Mouse (Mus musculus): ENCODE measurements around the gene Ctso. TPM values are rescaled to one million over a fixed set of nuclear protein-coding genes. Genes with fewer than 3 reads are reported as not detected.

The Ctso gene
- polyA plus RNA-seq, 1 experiment from 2014 or later = 38.6 TPM

DNA sequence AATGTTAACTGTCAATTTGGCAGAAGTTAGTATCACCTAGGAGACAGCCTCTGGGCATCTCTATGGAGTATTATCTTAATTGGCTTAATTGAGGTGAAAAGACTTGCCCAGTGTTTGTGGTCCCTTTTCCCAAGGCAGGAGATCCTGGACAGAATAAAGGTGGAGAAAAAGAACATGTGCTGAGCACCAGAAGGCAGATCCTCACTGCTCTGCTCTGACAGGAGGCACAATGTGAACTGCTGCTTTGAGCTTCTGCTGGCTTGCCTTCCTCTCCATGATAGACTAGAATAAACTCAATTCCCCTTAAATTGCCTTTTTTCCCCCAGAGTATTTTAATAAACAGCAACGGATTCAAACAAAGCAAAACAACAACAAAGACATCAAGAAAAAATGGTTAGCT, 52.7 kb downstream of the Ctso start:
- no peak overlapping the region for H3K27ac ChIP-seq (ENCODE audit: low read length)
- peaks cover 3% of the 10 kb centered on the region for H3K4me1 ChIP-seq (ENCODE audit: insufficient read depth, low read depth, low read length)
- ATAC-seq (no peak), DNase-seq (ENCODE audit: low spot score) (no peak)
- WGBS = 35% methylated on average over 1 of the region's 1 CpGs
- no peaks in the 10 kb centered on the region for H3K36me3 ChIP-seq (ENCODE audit: insufficient read depth, low read length)
- no peak for TF ChIP-seq CTCF (IDR thresholded peaks at IDR 0.05)
- TF ChIP-seq EP300 (IDR thresholded peaks at IDR 0.05) = no peak
- no peaks in the 10 kb centered on the region for H3K27me3 ChIP-seq (replicated peaks; ENCODE audit: insufficient read depth, low read length)
- no peak overlapping the region for H3K9ac ChIP-seq (replicated peaks; ENCODE audit: low read depth)
- no peaks in the 10 kb centered on the region for H3K9me3 ChIP-seq (ENCODE audit: low read length)
- no peak overlapping the region for H3K4me3 ChIP-seq (ENCODE audit: low read depth, low read length)
- no peak overlapping the region for H3K4me2 ChIP-seq (replicated peaks; ENCODE audit: low read depth, low read length)

DNA sequence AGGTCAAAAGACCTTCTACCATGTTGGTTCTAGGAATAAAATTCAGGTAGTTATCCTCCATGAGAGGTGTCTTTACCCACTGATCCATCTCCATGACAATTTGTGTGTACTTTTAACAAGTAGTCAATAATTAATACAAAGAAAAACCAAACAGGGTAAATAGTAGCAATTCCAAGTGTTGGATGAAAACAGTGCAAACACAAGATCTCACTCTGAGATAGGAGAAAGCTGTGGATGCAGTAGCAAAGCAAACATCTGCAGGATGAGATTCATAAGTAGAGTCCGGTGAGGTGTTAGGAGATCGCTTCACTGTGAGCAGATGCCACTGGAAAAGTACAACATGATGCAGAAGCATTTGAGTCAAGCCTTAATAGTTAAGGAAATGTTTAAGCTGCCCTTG, 53.7 kb downstream of the Ctso start:
- Histone ChIP-seq H3K9ac (replicated peaks; ENCODE audit: low read depth) (no peak overlapping the region), H3K27me3 (replicated peaks; ENCODE audit: insufficient read depth, low read length) (no peaks in the 10 kb centered on the region), H3K4me2 (replicated peaks; ENCODE audit: low read depth, low read length) (no peak overlapping the region), H3K36me3 (ENCODE audit: insufficient read depth, low read length) (no peaks in the 10 kb centered on the region), H3K27ac (ENCODE audit: low read length) (no peak overlapping the region), H3K4me3 (ENCODE audit: low read depth, low read length) (no peak overlapping the region), H3K9me3 (ENCODE audit: low read length) (no peaks in the 10 kb centered on the region), H3K4me1 (ENCODE audit: insufficient read depth, low read depth, low read length) (peaks cover 3% of the 10 kb centered on the region)
- TF ChIP-seq CTCF (IDR thresholded peaks at IDR 0.05) (no peak), EP300 (IDR thresholded peaks at IDR 0.05) (no peak)
- DNase-seq (ENCODE audit: low spot score) = no peak
- no peak for ATAC-seq
- WGBS = 77% methylated on average over 2 of the region's 2 CpGs

DNA sequence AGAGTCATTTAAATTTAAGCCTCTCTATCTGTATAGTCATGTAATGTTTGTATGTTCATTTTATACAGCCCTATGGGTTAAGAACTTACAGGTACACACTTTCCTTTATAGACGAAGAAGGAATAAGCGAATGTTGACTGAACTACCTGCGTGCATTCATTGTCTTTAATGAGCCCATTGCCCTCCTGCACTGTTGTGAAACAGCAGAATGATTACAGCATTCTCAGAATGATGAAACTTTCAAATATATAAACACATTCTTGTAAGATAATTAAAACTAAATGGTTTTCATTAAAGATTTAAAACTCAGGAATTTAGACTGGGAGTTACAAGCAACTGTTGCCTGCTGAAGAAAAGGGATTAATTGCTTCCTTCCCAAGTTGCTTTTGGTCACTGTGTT, 55.2 kb downstream of the Ctso start:
- TF ChIP-seq EP300 (IDR thresholded peaks at IDR 0.05) = no peak
- no peak for TF ChIP-seq CTCF (IDR thresholded peaks at IDR 0.05)
- H3K27me3 ChIP-seq (replicated peaks; ENCODE audit: insufficient read depth, low read length) = no peaks in the 10 kb centered on the region
- H3K36me3 ChIP-seq (ENCODE audit: insufficient read depth, low read length) = no peaks in the 10 kb centered on the region
- no peak overlapping the region for H3K4me3 ChIP-seq (ENCODE audit: low read depth, low read length)
- peak; percentile 15 for DNase-seq (ENCODE audit: low spot score)
- peaks cover 3% of the 10 kb centered on the region for H3K4me1 ChIP-seq (ENCODE audit: insufficient read depth, low read depth, low read length)
- H3K9me3 ChIP-seq (ENCODE audit: low read length) = no peaks in the 10 kb centered on the region
- 83% methylated on average over 3 of the region's 3 CpGs for WGBS
- no peak overlapping the region for H3K9ac ChIP-seq (replicated peaks; ENCODE audit: low read depth)
- H3K4me2 ChIP-seq (replicated peaks; ENCODE audit: low read depth, low read length) = no peak overlapping the region
- no peak for ATAC-seq
- H3K27ac ChIP-seq (ENCODE audit: low read length) = no peak overlapping the region

DNA sequence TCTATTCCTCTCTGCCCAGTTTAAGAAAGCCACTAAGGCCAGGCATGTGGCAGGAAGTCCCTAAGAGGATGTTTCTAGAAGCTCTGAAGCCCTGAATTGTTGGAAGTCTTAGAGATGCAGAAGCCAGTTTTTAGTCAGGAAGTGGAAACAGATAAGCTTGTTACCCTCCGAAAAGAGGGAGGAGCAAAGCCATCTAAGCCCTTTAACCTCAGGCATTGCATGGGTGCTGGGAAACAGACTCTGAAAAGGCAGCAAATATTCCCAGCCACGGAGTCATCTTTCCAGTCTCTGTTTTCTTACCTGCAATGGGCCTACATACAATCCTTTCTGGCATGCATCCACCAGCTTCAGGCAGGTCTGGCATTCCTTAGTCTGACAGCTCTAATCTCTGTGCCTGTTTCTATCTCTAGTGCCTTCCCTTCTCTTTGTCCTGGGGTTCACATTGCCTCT, 57.3 kb downstream of the Ctso start:
- Histone ChIP-seq H3K4me2 (replicated peaks; ENCODE audit: low read depth, low read length) (no peak overlapping the region), H3K4me1 (ENCODE audit: insufficient read depth, low read depth, low read length) (peaks cover 3% of the 10 kb centered on the region), H3K36me3 (ENCODE audit: insufficient read depth, low read length) (no peaks in the 10 kb centered on the region), H3K27ac (ENCODE audit: low read length) (0 out of 2 replicates have a peak overlapping the region, but pooled peaks have one; percentile 9), H3K9ac (replicated peaks; ENCODE audit: low read depth) (no peak overlapping the region), H3K27me3 (replicated peaks; ENCODE audit: insufficient read depth, low read length) (no peaks in the 10 kb centered on the region), H3K9me3 (ENCODE audit: low read length) (no peaks in the 10 kb centered on the region), H3K4me3 (ENCODE audit: low read depth, low read length) (no peak overlapping the region)
- 10% methylated on average over 2 of the region's 2 CpGs for WGBS
- TF ChIP-seq EP300 (IDR thresholded peaks at IDR 0.05) (no peak), CTCF (IDR thresholded peaks at IDR 0.05) (no peak)
- ATAC-seq = no peak
- DNase-seq (ENCODE audit: low spot score) = no peak

DNA sequence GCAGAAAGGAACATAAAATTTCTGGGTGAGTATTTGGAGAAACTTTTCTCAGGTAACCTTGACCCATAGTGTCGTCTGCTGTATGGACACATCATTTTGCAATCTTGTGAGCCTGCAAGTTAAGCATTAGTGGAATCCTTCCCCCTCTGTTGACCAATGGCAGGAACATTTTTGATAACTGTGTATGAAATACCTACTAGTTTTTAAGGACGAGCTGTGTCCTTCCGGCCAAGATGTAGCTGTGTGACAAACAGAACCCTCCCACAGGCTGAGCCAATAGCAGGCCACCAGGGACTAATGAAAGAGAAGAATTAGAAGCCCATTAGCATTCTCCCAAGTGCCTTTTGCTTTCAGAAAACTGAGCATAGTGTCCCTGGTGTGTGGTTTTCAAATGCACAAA, 58.1 kb downstream of the Ctso start:
- Histone ChIP-seq H3K27ac (ENCODE audit: low read length) (no peak overlapping the region), H3K4me1 (ENCODE audit: insufficient read depth, low read depth, low read length) (peaks cover 3% of the 10 kb centered on the region), H3K4me3 (ENCODE audit: low read depth, low read length) (no peak overlapping the region), H3K9ac (replicated peaks; ENCODE audit: low read depth) (no peak overlapping the region), H3K36me3 (ENCODE audit: insufficient read depth, low read length) (no peaks in the 10 kb centered on the region), H3K4me2 (replicated peaks; ENCODE audit: low read depth, low read length) (no peak overlapping the region), H3K9me3 (ENCODE audit: low read length) (no peaks in the 10 kb centered on the region), H3K27me3 (replicated peaks; ENCODE audit: insufficient read depth, low read length) (no peaks in the 10 kb centered on the region)
- no peak for TF ChIP-seq CTCF (IDR thresholded peaks at IDR 0.05)
- no peak for TF ChIP-seq EP300 (IDR thresholded peaks at IDR 0.05)
- DNase-seq (ENCODE audit: low spot score) = no peak
- 50% methylated on average over 3 of the region's 3 CpGs for WGBS
- peak; percentile 16; the same call in 1 of the 2 replicates for ATAC-seq

DNA sequence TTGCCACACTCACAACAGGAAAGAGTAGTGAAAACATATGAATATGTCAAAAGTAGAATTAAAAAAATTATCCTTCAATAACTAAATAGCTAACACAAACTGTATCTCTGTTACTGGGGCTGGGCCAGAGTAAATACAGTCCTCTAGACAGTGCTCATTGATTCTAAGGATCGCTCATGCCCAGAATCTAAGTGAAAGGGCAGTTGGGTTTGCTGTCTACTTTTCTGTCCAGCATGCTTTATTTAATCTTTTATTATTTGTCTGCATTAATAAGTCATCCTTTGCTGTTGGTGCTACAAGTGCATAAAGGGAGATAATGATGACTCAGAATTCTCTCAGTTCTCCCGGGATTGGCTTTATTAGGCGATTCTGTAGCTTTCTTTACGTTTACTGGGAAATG, 63.0 kb downstream of the Ctso start:
- ATAC-seq = no peak
- no peak for DNase-seq (ENCODE audit: low spot score)
- no peak for TF ChIP-seq EP300 (IDR thresholded peaks at IDR 0.05)
- TF ChIP-seq CTCF (IDR thresholded peaks at IDR 0.05) = no peak
- no peaks in the 10 kb centered on the region for H3K9me3 ChIP-seq (ENCODE audit: low read length)
- H3K36me3 ChIP-seq (ENCODE audit: insufficient read depth, low read length) = no peaks in the 10 kb centered on the region
- H3K27ac ChIP-seq (ENCODE audit: low read length) = no peak overlapping the region
- H3K9ac ChIP-seq (replicated peaks; ENCODE audit: low read depth) = no peak overlapping the region
- H3K27me3 ChIP-seq (replicated peaks; ENCODE audit: insufficient read depth, low read length) = no peaks in the 10 kb centered on the region
- 38% methylated on average over 4 of the region's 4 CpGs for WGBS
- no peaks in the 10 kb centered on the region for H3K4me1 ChIP-seq (ENCODE audit: insufficient read depth, low read depth, low read length)
- H3K4me3 ChIP-seq (ENCODE audit: low read depth, low read length) = no peak overlapping the region
- H3K4me2 ChIP-seq (replicated peaks; ENCODE audit: low read depth, low read length) = no peak overlapping the region

DNA sequence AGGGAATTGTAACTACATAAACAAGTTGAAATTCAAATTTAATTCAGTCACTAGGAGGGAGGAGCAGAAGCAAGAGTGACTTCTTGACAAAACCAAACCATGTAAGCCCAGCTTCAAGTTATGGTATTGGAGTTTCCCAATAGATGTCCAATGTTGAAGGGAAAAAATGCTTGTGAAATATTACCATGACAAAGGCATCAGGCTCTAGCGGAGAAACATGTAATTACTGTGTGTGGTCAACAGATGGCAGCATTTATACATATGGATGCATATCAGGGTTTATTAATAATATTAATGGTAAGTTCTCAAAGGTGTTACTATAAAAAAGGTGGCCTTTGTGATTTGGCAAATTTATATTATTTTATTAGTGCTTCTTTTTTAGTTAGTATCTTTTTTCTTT, 63.6 kb downstream of the Ctso start:
- H3K27ac ChIP-seq (ENCODE audit: low read length) = no peak overlapping the region
- H3K4me3 ChIP-seq (ENCODE audit: low read depth, low read length) = no peak overlapping the region
- H3K9ac ChIP-seq (replicated peaks; ENCODE audit: low read depth) = no peak overlapping the region
- WGBS = 2% methylated on average over 1 of the region's 1 CpGs
- DNase-seq (ENCODE audit: low spot score) (peak; percentile 87), ATAC-seq (0 out of 2 replicates have a peak, but pooled peaks have one; percentile 35)
- no peak overlapping the region for H3K4me2 ChIP-seq (replicated peaks; ENCODE audit: low read depth, low read length)
- TF ChIP-seq CTCF (IDR thresholded peaks at IDR 0.05) (peak; percentile 79), EP300 (IDR thresholded peaks at IDR 0.05) (no peak)
- no peaks in the 10 kb centered on the region for H3K4me1 ChIP-seq (ENCODE audit: insufficient read depth, low read depth, low read length)
- no peaks in the 10 kb centered on the region for H3K9me3 ChIP-seq (ENCODE audit: low read length)
- H3K27me3 ChIP-seq (replicated peaks; ENCODE audit: insufficient read depth, low read length) = no peaks in the 10 kb centered on the region
- H3K36me3 ChIP-seq (ENCODE audit: insufficient read depth, low read length) = no peaks in the 10 kb centered on the region

Other genes starting within 250 kb of the Ctso start
- gene Tdo2, start 43.6 kb downstream of the Ctso start, polyA plus RNA-seq (2015; fragmentation: Nextera tagmentation; extraction: Ambion mirVana) = 0.76 and 1.8 TPM in 2 replicates
- gene Asic5, start 49.7 kb downstream of the Ctso start, polyA plus RNA-seq (2015; fragmentation: Nextera tagmentation; extraction: Ambion mirVana) = 0.12 TPM in 1 of 2 replicates, not detected in the other
- 95.8 and 104 TPM in 2 replicates for gene Gucy1b1, start 142.1 kb downstream of the Ctso start, polyA plus RNA-seq (2015; fragmentation: Nextera tagmentation; extraction: Ambion mirVana)
- 101 and 107 TPM in 2 replicates for gene Gucy1a1, start 213.2 kb downstream of the Ctso start, polyA plus RNA-seq (2015; fragmentation: Nextera tagmentation; extraction: Ambion mirVana)

All from lung, postnatal 0 days (tissue).